Mouse (Mus musculus): ENCODE results near the gene Sfxn3. TPM values are rescaled to one million over a fixed set of nuclear protein-coding genes. Genes with fewer than 3 reads are reported as not detected.

Gene Sfxn3
- total and polyA plus RNA-seq, 3 experiments: 5.0 to 10.6 TPM; not detected in 1

GRCm38 (mm10) chr19:45080711-45081110 lies 33.4 kb downstream of the Sfxn3 start:
- peak; percentile 61 for DNase-seq (ENCODE audit: low read depth, low spot score)
- no peaks in the 10 kb centered on the region; the same call in 1 of the 2 replicates for H3K79me2 ChIP-seq (ENCODE audit: control insufficient read depth, insufficient read depth, low read length, poor library complexity)
- H3K27me3 ChIP-seq (ENCODE audit: control insufficient read depth in 1 of 2, insufficient read depth in 2 of 2, low read length in 2 of 2): peaks cover 2 to 9% of the 10 kb centered on the region in 2 experiments
- H3K9me3 ChIP-seq (replicated peaks; ENCODE audit: insufficient read depth, low read length): no peaks in the 10 kb centered on the region
- peak overlapping the region; percentile 56 for H3K9ac ChIP-seq (ENCODE audit: control insufficient read depth, low read depth, low read length, poor library complexity, severe bottlenecking)
- peak; percentile 24; the same call in 1 of the 2 replicates for TF ChIP-seq MXI1 (IDR thresholded peaks at IDR 0.05; ENCODE audit: low read depth, low read length)
- no peak for TF ChIP-seq ZC3H11A (IDR thresholded peaks at IDR 0.05; ENCODE audit: low read depth, low read length)
- no peak for TF ChIP-seq ZKSCAN1 (IDR thresholded peaks at IDR 0.05; ENCODE audit: low read depth, low read length)
- H3K4me3 ChIP-seq (ENCODE audit: control insufficient read depth in 1 of 2, insufficient read depth in 1 of 2, low read depth in 2 of 2, low read length in 2 of 2): peak overlapping the region; percentile 53 to 70
- H3K36me3 ChIP-seq (ENCODE audit: control insufficient read depth in 1 of 2, insufficient read depth in 2 of 2, low read length in 2 of 2): peaks cover 0 to 10% of the 10 kb centered on the region in 2 experiments; a peak in 2 of 4 replicates
- H3K27ac ChIP-seq (ENCODE audit: control insufficient read depth, low read depth, low read length): no peak overlapping the region
- H3K4me1 ChIP-seq (ENCODE audit: control insufficient read depth in 1 of 2, insufficient read depth in 2 of 2, low read length in 2 of 2): peaks cover 0 to 24% of the 10 kb centered on the region in 2 experiments; a peak in 2 of 4 replicates

GRCm38 (mm10) chr19:45081279-45081678 lies 34.0 kb downstream of the Sfxn3 start:
- Histone ChIP-seq H3K79me2 (ENCODE audit: control insufficient read depth, insufficient read depth, low read length, poor library complexity) (no peaks in the 10 kb centered on the region; the same call in 1 of the 2 replicates), H3K4me1 (ENCODE audit: control insufficient read depth in 1 of 2, insufficient read depth in 2 of 2, low read length in 2 of 2) (peaks cover 0 to 22% of the 10 kb centered on the region in 2 experiments; a peak in 2 of 4 replicates), H3K27me3 (ENCODE audit: control insufficient read depth in 1 of 2, insufficient read depth in 2 of 2, low read length in 2 of 2) (peaks cover 2 to 9% of the 10 kb centered on the region in 2 experiments), H3K27ac (ENCODE audit: control insufficient read depth, low read depth, low read length) (no peak overlapping the region), H3K9me3 (replicated peaks; ENCODE audit: insufficient read depth, low read length) (no peaks in the 10 kb centered on the region), H3K4me3 (ENCODE audit: control insufficient read depth in 1 of 2, insufficient read depth in 1 of 2, low read depth in 2 of 2, low read length in 2 of 2) (peak overlapping the region; percentile 53 to 70), H3K9ac (ENCODE audit: control insufficient read depth, low read depth, low read length, poor library complexity, severe bottlenecking) (peak overlapping the region; percentile 56), H3K36me3 (ENCODE audit: control insufficient read depth in 1 of 2, insufficient read depth in 2 of 2, low read length in 2 of 2) (peaks cover 0 to 10% of the 10 kb centered on the region in 2 experiments; a peak in 2 of 4 replicates)
- peak; percentile 83 for DNase-seq (ENCODE audit: low read depth, low spot score)
- TF ChIP-seq USF2 (IDR thresholded peaks at IDR 0.05; ENCODE audit: borderline replicate concordance in 1 of 2, insufficient read depth in 1 of 2, low read depth in 1 of 2, low read length in 2 of 2): no peak
- TF ChIP-seq SMC3 (IDR thresholded peaks at IDR 0.05; ENCODE audit: low read depth, low read length): peak; percentile 93
- peak in 2 of 3 experiments; percentile 98 to 99 for TF ChIP-seq CTCF (IDR thresholded peaks at IDR 0.05 in 2 of 3, conservative IDR thresholded peaks at IDR 0.05 in 1 of 3; ENCODE audit: control insufficient read depth in 1 of 3, insufficient read depth in 1 of 3, low read depth in 2 of 3, low read length in 3 of 3, poor library complexity in 1 of 3, severe bottlenecking in 1 of 3)
- peak; percentile 84 for TF ChIP-seq RAD21 (IDR thresholded peaks at IDR 0.05; ENCODE audit: low read depth, low read length)
- TF ChIP-seq UBTF (IDR thresholded peaks at IDR 0.05; ENCODE audit: borderline replicate concordance, insufficient read depth, low read depth, low read length): no peak
- TF ChIP-seq ZC3H11A (IDR thresholded peaks at IDR 0.05; ENCODE audit: low read depth, low read length): peak; percentile 62

GRCm38 (mm10) chr19:45081841-45082550 lies 34.7 kb downstream of the Sfxn3 start:
- Histone ChIP-seq H3K79me2 (ENCODE audit: control insufficient read depth, insufficient read depth, low read length, poor library complexity) (no peaks in the 10 kb centered on the region; the same call in 1 of the 2 replicates), H3K9ac (ENCODE audit: control insufficient read depth, low read depth, low read length, poor library complexity, severe bottlenecking) (no peak overlapping the region), H3K4me1 (ENCODE audit: control insufficient read depth in 1 of 2, insufficient read depth in 2 of 2, low read length in 2 of 2) (peaks cover 0 to 15% of the 10 kb centered on the region in 2 experiments; a peak in 2 of 4 replicates), H3K27ac (ENCODE audit: control insufficient read depth, low read depth, low read length) (no peak overlapping the region), H3K36me3 (ENCODE audit: control insufficient read depth in 1 of 2, insufficient read depth in 2 of 2, low read length in 2 of 2) (peaks cover 0 to 10% of the 10 kb centered on the region in 2 experiments; a peak in 2 of 4 replicates), H3K4me3 (ENCODE audit: control insufficient read depth in 1 of 2, insufficient read depth in 1 of 2, low read depth in 2 of 2, low read length in 2 of 2) (no peak overlapping the region), H3K9me3 (replicated peaks; ENCODE audit: insufficient read depth, low read length) (no peaks in the 10 kb centered on the region), H3K27me3 (ENCODE audit: control insufficient read depth in 1 of 2, insufficient read depth in 2 of 2, low read length in 2 of 2) (peaks cover 4 to 9% of the 10 kb centered on the region in 2 experiments)
- peak; percentile 82 for DNase-seq (ENCODE audit: low read depth, low spot score)
- TF ChIP-seq TBP (IDR thresholded peaks at IDR 0.05; ENCODE audit: low read depth, low read length) (no peak), POLR2AphosphoS2 (IDR thresholded peaks at IDR 0.05; ENCODE audit: low read length) (no peak), ZC3H11A (IDR thresholded peaks at IDR 0.05; ENCODE audit: low read depth, low read length) (no peak), SMC3 (IDR thresholded peaks at IDR 0.05; ENCODE audit: low read depth, low read length) (peak; percentile 38), MYC (IDR thresholded peaks at IDR 0.05; ENCODE audit: low read depth, low read length) (no peak), CHD1 (IDR thresholded peaks at IDR 0.05; ENCODE audit: low read depth, low read length) (no peak), SIN3A (IDR thresholded peaks at IDR 0.05; ENCODE audit: low read length) (0 out of 2 replicates have a peak, but pooled peaks have one; percentile 12), CHD2 (IDR thresholded peaks at IDR 0.05; ENCODE audit: low read length) (no peak), EP300 (IDR thresholded peaks at IDR 0.05; ENCODE audit: low read depth in 1 of 2, low read length in 2 of 2) (no peak), E2F4 (IDR thresholded peaks at IDR 0.05; ENCODE audit: borderline replicate concordance, low read depth, low read length) (no peak), ELF1 (IDR thresholded peaks at IDR 0.05; ENCODE audit: low read depth, low read length) (peak; percentile 13; the same call in 1 of the 2 replicates), NELFE (IDR thresholded peaks at IDR 0.05; ENCODE audit: low read depth, low read length) (no peak), USF1 (IDR thresholded peaks at IDR 0.05; ENCODE audit: low read depth, low read length) (no peak), MAZ (IDR thresholded peaks at IDR 0.05; ENCODE audit: low read depth, low read length) (no peak), ZNF384 (IDR thresholded peaks at IDR 0.05; ENCODE audit: low read depth, low read length) (no peak), TAL1 (IDR thresholded peaks at IDR 0.05; ENCODE audit: low read length) (no peak), NRF1 (IDR thresholded peaks at IDR 0.05; ENCODE audit: insufficient read depth, low read depth, low read length, poor library complexity, severe bottlenecking) (no peak)

Data from MEL (cell line).